Mouse (Mus musculus) hindbrain, postnatal 0 days (tissue): ENCODE measurements around the gene Emx2. TPM values are rescaled to one million over a fixed set of nuclear protein-coding genes. Genes with fewer than 3 reads are reported as not detected.

Source experiments
- ATAC-seq: fragments of 200-750 bp; cut with Nextera tagmentation; 2 replicates; pipeline ENCODE4 v1.8.0; 2017; ENCODE audit warnings: mild to moderate bottlenecking, moderate TSS enrichment, moderate library complexity
- DNase-seq: peaks from one replicate; pipeline ENCODE4 v3.0.0-alpha.2; 2015; ENCODE audit warnings: low spot score
- H3K27ac ChIP-seq: fragments of 300-500 bp; sonication (generic); 2 replicates; pipeline ENCODE4 v1.5.1; 2014; ENCODE audit warnings: mild to moderate bottlenecking
- H3K27me3 ChIP-seq: fragments of 300-500 bp; sonication (generic); 2 replicates; pipeline ENCODE4 v1.6.1; 2014; ENCODE audit warnings: low read length, mixed read lengths; ENCODE audit not compliant: insufficient read depth
- H3K36me3 ChIP-seq: fragments of 300-500 bp; sonication (generic); 2 replicates; pipeline ENCODE4 v1.6.1; 2014; ENCODE audit warnings: low read length, mixed read lengths; ENCODE audit not compliant: insufficient read depth
- H3K4me1 ChIP-seq: fragments of 300-500 bp; sonication (generic); 2 replicates; pipeline ENCODE4 v1.6.1; 2014; ENCODE audit warnings: antibody characterized with exemption, low read length, mixed read lengths; ENCODE audit not compliant: insufficient read depth
- H3K4me2 ChIP-seq: fragments of 300-500 bp; sonication (generic); 2 replicates; pipeline ENCODE4 v1.6.1; 2014; ENCODE audit warnings: low read depth, mild to moderate bottlenecking, low read length, moderate library complexity, mixed read lengths
- H3K4me3 ChIP-seq: fragments of 300-500 bp; sonication (generic); 2 replicates; pipeline ENCODE4 v1.5.1; 2014; ENCODE audit warnings: low read length
- H3K9ac ChIP-seq: fragments of 300-500 bp; sonication (generic); replicated peaks from 2 replicates; pipeline ENCODE4 v1.6.1; 2014; ENCODE audit warnings: mild to moderate bottlenecking, low read length, moderate library complexity, mixed read lengths
- H3K9me3 ChIP-seq: fragments of 300-500 bp; sonication (generic); 2 replicates; pipeline ENCODE4 v1.6.1; 2016; ENCODE audit warnings: low read length, mixed read lengths
- CTCF ChIP-seq: IDR thresholded peaks from 2 replicates; pipeline ENCODE4 v1.5.1; 2016; ENCODE audit warnings: antibody characterized with exemption, control low read depth, low read depth
- WGBS: fragments of 180-500 bp; shearing (Covaris S2); extraction: QIAGEN DNeasy Blood & Tissue Kit; methylation state at CpG from one replicate; pipeline ENCODE4 v1.1.7; 2014; 5-methylcytosine and 5-hydroxymethylcytosine counted together
- polyA plus RNA-seq: library from polyadenylated mRNA; unstranded; fragments of >200 nt; fragmentation: Nextera tagmentation; extraction: Ambion mirVana; gene quantifications from 2 replicates; pipeline ENCODE4 v1.2.1, GENCODE M21; 2015
- total RNA-seq: library from RNA; depleted of rRNA; stranded (reverse); fragments of >200 nt; gene quantifications from 2 replicates; pipeline ENCODE4 v1.2.3, GENCODE M21; 2014

Emx2 gene
- total and polyA plus RNA-seq, 2 experiments from 2014 or later = 0.15 to 0.47 TPM

DNA sequence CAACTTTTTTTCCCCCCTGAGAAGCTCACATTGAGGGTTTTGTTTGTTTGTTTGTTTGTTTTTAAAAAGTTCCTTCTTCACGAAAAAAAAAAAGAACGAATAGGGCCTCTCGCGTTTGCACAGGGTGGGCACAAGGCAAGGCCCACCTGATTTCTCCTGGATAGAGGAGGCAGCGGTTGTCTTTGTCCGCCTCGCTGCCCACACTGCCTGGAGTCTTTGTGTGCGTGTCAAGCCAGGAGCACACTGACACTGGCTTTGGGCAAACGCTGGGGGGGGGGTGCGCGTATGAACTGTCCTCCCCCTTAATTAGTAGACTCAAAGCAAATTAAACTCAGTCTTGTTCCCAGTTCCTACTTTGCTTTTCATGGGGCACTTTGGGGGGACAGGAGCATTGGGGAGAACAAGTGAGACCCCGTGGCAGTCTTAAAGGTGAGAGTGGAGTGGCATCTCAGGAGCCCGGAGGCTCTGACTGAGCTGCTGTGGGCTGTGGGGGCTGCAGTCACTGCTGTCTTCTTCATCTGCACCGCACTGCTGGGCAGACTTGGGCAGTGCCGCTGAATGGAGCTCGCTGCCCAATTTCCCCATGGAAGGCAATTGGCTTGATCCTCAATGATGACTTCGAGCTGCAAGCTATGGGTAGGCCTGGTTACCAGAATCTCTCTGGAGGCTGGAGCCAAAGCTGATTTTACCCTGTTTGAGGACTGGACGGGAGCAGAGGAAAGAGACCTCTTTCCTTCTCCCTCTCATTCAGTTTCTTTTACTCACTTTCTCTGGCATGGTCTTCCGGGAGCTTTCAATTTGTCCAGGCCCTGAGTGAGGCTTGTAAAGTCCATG, 4.5 kb downstream of the Emx2 start:
- no peak for DNase-seq
- peaks cover 69% of the 10 kb centered on the region for H3K27me3 ChIP-seq
- no peak overlapping the region for H3K27ac ChIP-seq
- TF ChIP-seq CTCF = no peak
- no peak overlapping the region for H3K9ac ChIP-seq
- no peaks in the 10 kb centered on the region for H3K9me3 ChIP-seq
- H3K4me3 ChIP-seq = no peak overlapping the region
- WGBS = 6% methylated on average over 19 of the region's 19 CpGs
- no peaks in the 10 kb centered on the region for H3K36me3 ChIP-seq
- no peak overlapping the region for H3K4me2 ChIP-seq
- no peaks in the 10 kb centered on the region for H3K4me1 ChIP-seq
- no peak for ATAC-seq

DNA sequence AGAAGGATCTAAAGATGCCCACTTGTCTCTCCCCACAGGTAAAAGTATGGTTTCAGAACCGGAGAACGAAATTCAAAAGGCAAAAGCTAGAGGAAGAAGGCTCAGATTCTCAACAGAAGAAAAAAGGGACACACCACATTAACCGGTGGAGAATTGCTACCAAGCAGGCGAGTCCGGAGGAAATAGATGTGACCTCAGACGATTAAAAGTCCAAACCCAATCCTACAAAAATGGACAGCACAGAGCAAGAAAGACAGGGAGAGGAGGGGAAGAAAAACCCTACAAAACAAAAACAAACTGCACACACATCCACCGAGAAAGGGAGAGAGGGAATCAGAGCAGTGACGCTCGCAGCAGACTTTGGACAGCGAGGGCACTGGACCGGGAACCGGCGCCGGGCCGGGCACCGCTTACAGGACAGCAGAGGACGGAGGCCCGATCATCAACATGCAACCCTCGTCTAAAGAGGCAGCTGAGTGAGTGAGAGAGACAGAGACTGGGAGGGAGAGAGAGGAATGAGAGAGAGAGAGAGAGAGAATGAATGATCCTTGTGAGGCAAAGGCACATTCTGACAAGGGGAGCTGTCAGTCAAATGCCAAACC, 5.8 kb downstream of the Emx2 start:
- Histone ChIP-seq H3K27me3 (peaks cover 69% of the 10 kb centered on the region), H3K4me1 (no peaks in the 10 kb centered on the region), H3K36me3 (no peaks in the 10 kb centered on the region), H3K27ac (no peak overlapping the region), H3K4me3 (no peak overlapping the region), H3K9me3 (no peaks in the 10 kb centered on the region), H3K9ac (no peak overlapping the region), H3K4me2 (no peak overlapping the region)
- no peak for DNase-seq
- TF ChIP-seq CTCF = no peak
- no peak for ATAC-seq
- WGBS = 1% methylated on average over 19 of the region's 19 CpGs

DNA sequence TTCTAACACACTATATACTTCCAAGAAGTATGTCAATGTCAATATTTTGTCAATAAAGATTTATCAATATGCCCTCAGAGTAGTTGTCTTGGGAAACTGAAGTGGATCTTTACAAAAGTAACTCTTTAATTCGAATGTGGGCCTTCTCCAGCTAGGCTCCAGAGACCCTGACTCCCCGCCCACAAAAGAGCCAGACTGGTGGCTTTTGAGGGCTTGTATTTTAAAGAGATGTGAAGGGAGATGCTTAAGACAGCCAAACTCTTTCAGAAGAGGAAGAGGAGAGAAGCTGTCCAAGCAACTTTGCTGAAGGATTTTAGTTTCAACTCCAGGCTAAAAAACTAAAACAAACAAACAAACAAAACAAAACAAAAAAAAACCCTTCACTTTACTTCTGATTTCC, 7.1 kb downstream of the Emx2 start:
- Histone ChIP-seq H3K27me3 (peaks cover 82% of the 10 kb centered on the region), H3K27ac (no peak overlapping the region), H3K9ac (no peak overlapping the region), H3K4me2 (no peak overlapping the region), H3K9me3 (no peaks in the 10 kb centered on the region), H3K4me3 (no peak overlapping the region), H3K36me3 (no peaks in the 10 kb centered on the region), H3K4me1 (no peaks in the 10 kb centered on the region)
- WGBS = 18% methylated on average over 2 of the region's 2 CpGs
- TF ChIP-seq CTCF = no peak
- ATAC-seq (no peak), DNase-seq (no peak)

DNA sequence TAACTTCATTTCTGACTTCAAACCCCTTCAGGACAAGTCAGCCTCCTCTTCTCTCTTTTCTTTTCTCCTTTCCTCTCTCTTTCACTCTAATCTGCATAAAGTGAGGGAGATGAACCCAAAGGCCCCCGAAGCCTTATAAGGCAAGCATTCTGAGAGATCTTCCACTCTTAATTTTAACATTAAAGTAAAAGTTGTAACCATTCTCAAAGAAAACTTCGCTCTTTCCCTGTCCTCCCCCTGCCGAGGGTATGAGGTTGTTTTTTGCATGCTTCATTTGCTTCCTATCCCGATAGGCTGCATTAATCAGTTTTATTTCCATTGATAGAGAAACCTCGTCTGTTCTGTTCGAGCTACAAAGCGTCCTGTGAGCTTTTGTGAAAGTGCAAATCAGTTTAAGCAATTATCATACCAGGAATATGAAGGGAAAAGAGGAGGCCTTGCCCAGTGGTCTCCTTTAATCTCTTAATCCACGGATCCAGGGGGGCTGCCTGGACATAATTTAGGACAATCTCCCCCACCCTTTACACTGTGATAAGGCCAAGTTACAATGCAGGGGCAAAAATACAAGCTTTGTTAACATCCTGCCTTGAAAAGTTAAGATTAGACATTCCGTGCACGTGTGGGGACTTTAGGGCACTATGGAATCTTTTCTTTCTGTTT, 7.7 kb downstream of the Emx2 start:
- no peak overlapping the region for H3K27ac ChIP-seq
- no peaks in the 10 kb centered on the region for H3K9me3 ChIP-seq
- DNase-seq (no peak), ATAC-seq (no peak)
- peaks cover 85% of the 10 kb centered on the region for H3K27me3 ChIP-seq
- no peaks in the 10 kb centered on the region for H3K4me1 ChIP-seq
- WGBS = 3% methylated on average over 10 of the region's 10 CpGs
- no peak for TF ChIP-seq CTCF
- H3K9ac ChIP-seq = no peak overlapping the region
- H3K36me3 ChIP-seq = no peaks in the 10 kb centered on the region
- no peak overlapping the region for H3K4me3 ChIP-seq
- H3K4me2 ChIP-seq = no peak overlapping the region

DNA sequence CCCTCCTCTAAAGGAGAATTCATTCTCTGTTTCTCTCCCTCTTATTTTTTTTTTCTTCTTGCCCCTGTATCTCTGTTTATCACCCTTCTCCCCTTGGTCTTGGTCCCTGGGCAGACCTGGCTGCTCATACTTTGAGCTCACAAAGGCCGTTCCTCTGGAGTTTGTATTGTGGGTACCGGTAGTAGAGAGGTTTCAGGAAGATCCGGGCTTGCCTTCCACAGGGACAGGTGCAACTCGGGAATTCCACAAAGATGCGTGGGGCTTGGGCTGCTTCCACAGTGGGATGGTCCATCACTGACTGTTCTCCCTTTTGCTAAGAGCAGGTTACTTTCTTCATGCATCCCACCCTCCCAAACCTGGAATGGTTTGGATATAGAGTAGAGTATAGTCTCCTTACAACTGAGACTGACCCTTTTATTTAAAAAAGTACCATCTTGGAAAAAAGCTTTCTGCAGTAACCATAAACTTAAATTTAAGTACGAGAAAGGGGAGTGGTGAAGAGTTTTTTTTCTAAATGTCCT, 8.3 kb downstream of the Emx2 start:
- no peak overlapping the region for H3K9ac ChIP-seq
- DNase-seq (no peak), ATAC-seq (no peak)
- no peaks in the 10 kb centered on the region for H3K9me3 ChIP-seq
- no peaks in the 10 kb centered on the region for H3K36me3 ChIP-seq
- no peak overlapping the region for H3K27ac ChIP-seq
- no peak overlapping the region for H3K4me2 ChIP-seq
- H3K4me1 ChIP-seq = no peaks in the 10 kb centered on the region
- TF ChIP-seq CTCF = no peak
- WGBS = 3% methylated on average over 6 of the region's 6 CpGs
- H3K27me3 ChIP-seq = peaks cover 90% of the 10 kb centered on the region
- no peak overlapping the region for H3K4me3 ChIP-seq

GRCm38 (mm10) chr19:59467016-59467412, 8.8 kb downstream of the Emx2 start:
- no peak overlapping the region for H3K4me3 ChIP-seq

More at GRCm38 (mm10) chr19:59467016-59467412, 8.8 kb downstream of the Emx2 start:
- Histone ChIP-seq H3K9ac (no peak overlapping the region), H3K4me2 (no peak overlapping the region), H3K27me3 (peaks cover 95% of the 10 kb centered on the region), H3K9me3 (no peaks in the 10 kb centered on the region), H3K4me1 (no peaks in the 10 kb centered on the region), H3K27ac (no peak overlapping the region), H3K36me3 (no peaks in the 10 kb centered on the region)
- no peak for TF ChIP-seq CTCF
- WGBS = 1% methylated on average over 19 of the region's 19 CpGs
- ATAC-seq (no peak), DNase-seq (no peak)
